Mouse (Mus musculus) myocyte (in vitro differentiated cells): ENCODE results near the gene Dcbld2. TPM values are rescaled to one million over a fixed set of nuclear protein-coding genes. Genes with fewer than 3 reads are reported as not detected.

Experiments
- H3K27me3 ChIP-seq: one replicate; pipeline ENCODE4 v1.6.1; 2011; ENCODE audit not compliant: control insufficient read depth, insufficient read depth, insufficient read length
- H3K36me3 ChIP-seq: one replicate; pipeline ENCODE4 v1.6.1; 2011; ENCODE audit not compliant: control insufficient read depth, insufficient read depth
- H3K4me2 ChIP-seq: one replicate; pipeline ENCODE4 v1.6.1; 2011; ENCODE audit warnings: low read depth, control low read depth
- H3K4me3 ChIP-seq: one replicate; pipeline ENCODE4 v1.5.1; 2011; ENCODE audit warnings: mild to moderate bottlenecking, control low read depth, moderate library complexity
- H3K79me2 ChIP-seq: one replicate; pipeline ENCODE4 v1.6.1; 2011; ENCODE audit not compliant: control insufficient read depth, insufficient read depth
- H3ac ChIP-seq: one replicate; pipeline ENCODE4 v1.6.1; 2011; ENCODE audit not compliant: control insufficient read depth, insufficient read length
- CEBPB ChIP-seq: IDR thresholded peaks from 2 replicates; pipeline ENCODE4 v1.6.1; 2011; ENCODE audit warnings: mild to moderate bottlenecking, moderate library complexity; ENCODE audit not compliant: poor library complexity, insufficient read depth, severe bottlenecking
- MAX ChIP-seq: IDR thresholded peaks from one replicate; pipeline ENCODE4 v1.6.1; 2011; ENCODE audit warnings: low read depth, mild to moderate bottlenecking, control low read depth
- MYOD1 ChIP-seq, 3 experiments: IDR thresholded peaks; one replicate each; pipeline ENCODE4 v1.6.1; 2011; ENCODE audit warnings: control low read depth in 2 of 3, low read depth in 2 of 3, mild to moderate bottlenecking in 2 of 3, moderate library complexity in 1 of 3; ENCODE audit not compliant: insufficient read length in 2 of 3, control insufficient read depth in 1 of 3
- MYOG ChIP-seq, 3 experiments: IDR thresholded peaks; one replicate each; pipeline ENCODE4 v1.6.1; 2011; ENCODE audit warnings: control low read depth in 2 of 3, low read depth in 2 of 3, mild to moderate bottlenecking in 2 of 3; ENCODE audit not compliant: insufficient read length in 2 of 3, control insufficient read depth in 1 of 3, insufficient read depth in 1 of 3
- POLR2A ChIP-seq: IDR thresholded peaks from one replicate; pipeline ENCODE4 v1.6.1; 2011; ENCODE audit warnings: low read depth, mild to moderate bottlenecking, control low read depth, moderate library complexity; ENCODE audit not compliant: insufficient read length
- POLR2AphosphoS2 ChIP-seq: IDR thresholded peaks from one replicate; pipeline ENCODE4 v1.6.1; 2011; ENCODE audit warnings: low read depth, control low read depth; ENCODE audit not compliant: insufficient read length
- REST ChIP-seq: IDR thresholded peaks from one replicate; pipeline ENCODE4 v1.6.1; 2011; ENCODE audit warnings: mild to moderate bottlenecking, control low read depth, moderate library complexity; ENCODE audit not compliant: insufficient read depth, insufficient read length
- SRF ChIP-seq: IDR thresholded peaks from one replicate; pipeline ENCODE4 v1.6.1; 2011; ENCODE audit warnings: low read depth; ENCODE audit not compliant: control insufficient read depth, insufficient read length
- TCF12 ChIP-seq: IDR thresholded peaks from one replicate; pipeline ENCODE4 v1.6.1; 2011; ENCODE audit warnings: mild to moderate bottlenecking, control low read depth; ENCODE audit not compliant: poor library complexity, insufficient read depth, severe bottlenecking
- TCF3 ChIP-seq: IDR thresholded peaks from one replicate; pipeline ENCODE4 v1.6.1; 2011; ENCODE audit warnings: low read depth, control low read depth; ENCODE audit not compliant: insufficient read length
- USF1 ChIP-seq: IDR thresholded peaks from one replicate; pipeline ENCODE4 v1.6.1; 2011; ENCODE audit warnings: low read depth, mild to moderate bottlenecking, control low read depth, moderate library complexity
- polyA plus RNA-seq: library from polyadenylated mRNA; unstranded; fragments of >200 nt; fragmentation: generic; extraction: Trizol; gene quantifications from one replicate; pipeline ENCODE4 v1.2.1, GENCODE M21; 2012; ENCODE audit warnings: missing spikeins

Dcbld2 gene
- polyA plus RNA-seq, 1 experiment, result 10.4 TPM

DNA sequence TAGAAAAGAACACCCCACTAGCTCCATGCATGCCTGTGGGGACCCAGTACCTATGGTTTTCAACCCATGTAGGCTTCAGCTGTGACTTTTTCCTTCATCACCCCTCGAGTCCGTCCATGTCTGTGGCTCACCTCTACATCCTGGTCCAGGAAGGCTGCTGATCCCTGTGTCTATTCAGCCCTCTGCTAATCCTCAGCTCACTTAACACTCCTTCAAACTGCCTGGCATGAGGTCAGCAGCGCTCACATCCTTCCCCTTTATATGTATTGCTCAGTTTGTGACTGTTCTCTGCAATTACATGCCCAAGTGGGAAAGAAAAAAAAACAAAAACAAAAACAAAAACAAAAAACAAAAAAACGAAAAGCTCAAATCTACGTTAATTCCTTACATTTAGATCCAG is 91.4 kb downstream of the Dcbld2 start:
- H3ac ChIP-seq, result no peak overlapping the region
- no peaks in the 10 kb centered on the region for H3K79me2 ChIP-seq
- H3K4me2 ChIP-seq, result no peak overlapping the region
- no peak overlapping the region for H3K4me3 ChIP-seq
- TF ChIP-seq MAX, result no peak
- TF ChIP-seq TCF3, result no peak
- no peak for TF ChIP-seq MYOD1 (IDR thresholded peaks at IDR 0.05; ENCODE audit: control insufficient read depth in 1 of 3, insufficient read length in 2 of 3, low read depth in 2 of 3)
- TF ChIP-seq MYOG (IDR thresholded peaks at IDR 0.05; ENCODE audit: control insufficient read depth in 1 of 3, insufficient read depth in 1 of 3, insufficient read length in 2 of 3, low read depth in 2 of 3), result no peak
- no peaks in the 10 kb centered on the region for H3K27me3 ChIP-seq
- H3K36me3 ChIP-seq, result no peaks in the 10 kb centered on the region

DNA sequence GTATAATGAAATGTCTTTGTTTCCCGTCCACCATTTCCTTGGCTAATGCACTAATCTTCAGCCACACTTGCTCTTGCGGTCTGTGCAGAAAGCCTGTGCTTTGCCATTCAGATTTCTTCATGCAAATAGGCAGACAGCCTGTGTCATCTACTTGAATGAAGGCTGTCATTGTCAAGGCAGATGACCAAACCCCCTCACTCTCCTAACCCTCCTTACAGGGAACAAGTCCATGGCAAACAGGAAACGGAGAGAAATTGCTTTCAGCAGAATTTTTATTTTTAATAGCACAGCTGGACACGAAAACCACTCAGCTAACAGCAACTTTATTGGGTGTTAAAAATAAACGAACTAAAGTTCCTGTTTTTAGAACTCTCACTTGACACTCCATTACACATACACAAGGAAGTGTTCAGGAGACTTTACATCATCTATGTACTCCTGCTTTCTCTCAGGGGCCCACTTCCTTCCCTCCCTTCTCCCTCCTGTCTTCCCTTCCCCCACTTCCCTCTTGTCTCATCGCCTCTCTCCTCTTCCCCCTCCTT is 93.6 kb downstream of the Dcbld2 start:
- TF ChIP-seq SRF (no peak), TCF3 (no peak), USF1 (no peak)
- Histone ChIP-seq H3K4me2 (no peak overlapping the region), H3K4me3 (no peak overlapping the region), H3K79me2 (no peaks in the 10 kb centered on the region), H3K36me3 (no peaks in the 10 kb centered on the region), H3K27me3 (no peaks in the 10 kb centered on the region), H3ac (no peak overlapping the region)

DNA sequence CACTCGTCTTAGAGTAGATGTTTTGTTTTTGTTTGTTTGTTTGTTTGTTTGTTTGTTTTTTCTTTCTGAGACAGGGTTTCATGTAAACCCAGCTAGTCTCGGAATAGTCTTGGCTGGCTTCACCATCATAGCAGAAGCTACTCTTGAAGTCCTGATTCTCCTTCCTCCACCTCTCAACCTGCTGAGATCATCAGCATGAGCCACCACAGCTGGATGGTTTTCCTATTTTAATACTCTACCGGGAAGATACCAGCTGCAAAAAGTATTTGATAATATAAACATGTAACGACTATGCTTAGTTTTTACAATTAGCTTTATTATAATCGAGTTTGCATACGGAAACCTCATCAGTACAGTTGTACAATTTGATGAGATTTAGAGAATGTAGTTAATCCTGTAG is 94.3 kb downstream of the Dcbld2 start:
- Histone ChIP-seq H3K27me3 (no peaks in the 10 kb centered on the region), H3ac (no peak overlapping the region), H3K79me2 (no peaks in the 10 kb centered on the region), H3K36me3 (no peaks in the 10 kb centered on the region), H3K4me2 (no peak overlapping the region), H3K4me3 (no peak overlapping the region)
- no peak for TF ChIP-seq REST
- TF ChIP-seq CEBPB, result no peak

DNA sequence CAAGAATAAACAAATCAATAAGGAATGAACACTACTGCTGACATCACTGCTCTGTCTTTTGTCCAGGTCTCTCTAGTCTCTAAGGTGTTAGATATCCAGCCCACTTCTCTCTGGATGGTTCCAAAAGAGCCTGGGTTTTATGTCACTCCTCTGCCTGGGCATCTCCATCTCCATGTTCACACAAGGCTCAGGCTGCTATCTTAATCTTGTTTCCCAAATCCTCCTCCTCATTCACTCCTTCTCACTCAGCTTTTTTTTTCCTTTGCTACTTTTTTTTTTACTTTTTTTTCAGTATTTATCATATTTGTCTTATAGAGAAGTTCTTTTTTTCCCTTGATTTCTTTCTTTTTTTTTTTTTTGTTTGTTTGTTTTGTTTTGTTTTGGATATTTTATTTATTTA is 96.7 kb downstream of the Dcbld2 start:
- TF ChIP-seq MYOG (IDR thresholded peaks at IDR 0.05; ENCODE audit: control insufficient read depth in 1 of 3, insufficient read depth in 1 of 3, insufficient read length in 2 of 3, low read depth in 2 of 3) (no peak), POLR2A (no peak)
- H3K79me2 ChIP-seq, result no peaks in the 10 kb centered on the region
- H3K4me3 ChIP-seq, result no peak overlapping the region
- no peak overlapping the region for H3ac ChIP-seq
- H3K4me2 ChIP-seq, result no peak overlapping the region
- no peaks in the 10 kb centered on the region for H3K27me3 ChIP-seq
- no peaks in the 10 kb centered on the region for H3K36me3 ChIP-seq

DNA sequence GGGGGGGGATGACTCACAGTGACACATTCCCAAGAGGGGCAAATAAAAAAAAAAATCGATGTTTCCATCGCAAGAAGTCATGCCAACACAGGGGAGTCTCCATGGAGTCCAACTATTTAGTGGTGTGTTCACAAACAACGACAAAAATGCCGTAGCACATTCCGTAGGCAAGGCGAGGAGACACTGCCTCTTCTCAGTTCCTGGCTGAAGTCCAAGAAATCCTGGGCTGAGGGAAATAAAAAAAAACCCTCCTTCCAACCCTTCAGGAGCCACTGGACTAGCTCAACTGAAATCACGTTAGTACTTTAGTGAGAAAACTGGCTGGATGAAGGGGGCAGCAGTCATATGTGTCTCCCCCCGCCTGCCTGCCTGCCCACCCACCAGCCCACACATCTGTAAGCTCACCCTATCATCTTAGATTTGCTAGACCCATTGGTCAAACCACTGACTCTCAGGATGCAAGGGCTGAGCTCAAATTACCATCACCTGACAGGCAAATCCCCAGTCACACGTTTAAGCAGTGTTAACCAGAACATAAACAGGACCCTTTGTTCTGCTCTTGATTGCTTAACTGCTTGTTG is 104.0 kb downstream of the Dcbld2 start:
- Histone ChIP-seq H3ac (no peak overlapping the region), H3K27me3 (no peaks in the 10 kb centered on the region), H3K79me2 (no peaks in the 10 kb centered on the region), H3K4me3 (no peak overlapping the region), H3K4me2 (peak overlapping the region; percentile 62), H3K36me3 (no peaks in the 10 kb centered on the region)
- no peak for TF ChIP-seq MYOG (IDR thresholded peaks at IDR 0.05; ENCODE audit: control insufficient read depth in 1 of 3, insufficient read depth in 1 of 3, insufficient read length in 2 of 3, low read depth in 2 of 3)
- TF ChIP-seq POLR2AphosphoS2, result no peak
- no peak for TF ChIP-seq TCF3
- no peak for TF ChIP-seq SRF

DNA sequence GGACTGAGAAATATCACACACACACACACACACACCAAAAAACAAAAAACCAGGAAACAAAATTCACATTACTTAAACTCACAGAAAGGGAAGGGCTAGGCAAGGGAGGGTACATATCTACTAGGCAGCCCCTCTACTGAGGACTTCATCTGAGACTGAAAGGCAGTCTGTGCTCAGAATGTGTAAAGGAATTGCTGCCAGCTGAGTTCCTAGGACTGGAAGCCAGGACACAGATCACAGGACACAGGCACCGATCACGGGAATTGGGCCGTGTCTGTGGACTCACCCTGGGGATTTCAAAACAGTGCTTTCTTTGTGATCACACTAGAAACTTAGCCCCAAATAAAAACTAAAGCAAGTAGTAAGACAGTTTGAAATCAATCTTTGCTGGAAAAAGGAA is 104.6 kb downstream of the Dcbld2 start:
- TF ChIP-seq POLR2A, result no peak
- Histone ChIP-seq H3K36me3 (no peaks in the 10 kb centered on the region), H3ac (no peak overlapping the region), H3K79me2 (no peaks in the 10 kb centered on the region), H3K4me2 (no peak overlapping the region), H3K4me3 (no peak overlapping the region), H3K27me3 (no peaks in the 10 kb centered on the region)

DNA sequence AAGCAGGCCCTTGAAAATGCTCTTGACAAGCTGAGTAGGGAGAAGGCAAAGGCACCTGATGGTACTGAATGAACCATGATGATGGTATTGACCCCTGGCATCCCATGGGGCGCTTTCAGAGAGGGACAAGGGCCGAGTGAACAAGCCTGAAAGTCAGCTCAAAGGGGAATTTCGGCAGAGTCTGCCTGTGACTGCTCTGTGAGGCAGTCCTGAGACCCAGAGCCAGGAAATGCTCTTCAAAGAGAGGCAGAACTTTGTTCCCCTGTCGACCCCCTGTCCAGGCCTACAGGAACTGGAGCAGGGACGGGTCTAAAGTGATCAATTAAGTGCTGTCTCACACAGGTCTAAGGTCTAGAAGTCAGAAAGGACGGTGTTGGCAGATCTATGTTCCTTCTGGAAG is 105.5 kb downstream of the Dcbld2 start:
- Histone ChIP-seq H3K4me3 (no peak overlapping the region), H3K27me3 (no peaks in the 10 kb centered on the region), H3ac (no peak overlapping the region), H3K4me2 (no peak overlapping the region), H3K36me3 (no peaks in the 10 kb centered on the region), H3K79me2 (no peaks in the 10 kb centered on the region)
- TF ChIP-seq TCF12 (no peak), POLR2AphosphoS2 (no peak), MYOD1 (IDR thresholded peaks at IDR 0.05; ENCODE audit: control insufficient read depth in 1 of 3, insufficient read length in 2 of 3, low read depth in 2 of 3) (no peak), SRF (no peak), MYOG (IDR thresholded peaks at IDR 0.05; ENCODE audit: control insufficient read depth in 1 of 3, insufficient read depth in 1 of 3, insufficient read length in 2 of 3, low read depth in 2 of 3) (no peak), TCF3 (no peak), USF1 (no peak)
